Mouse (Mus musculus) midbrain, embryonic 14.5 days (tissue): ENCODE measurements around the gene Osbpl2. TPM values are rescaled to one million over a fixed set of nuclear protein-coding genes. Genes with fewer than 3 reads are reported as not detected.

Source experiments
- ATAC-seq: fragments of 200-750 bp; cut with Nextera tagmentation; 2 replicates; pipeline ENCODE4 v1.8.0; 2017; ENCODE audit warnings: moderate number of reproducible peaks, moderate library complexity; ENCODE audit not compliant: low FRiP score, low TSS enrichment
- DNase-seq: peaks from one replicate; pipeline ENCODE4 v3.0.0-alpha.2; 2015
- H3K27ac ChIP-seq: fragments of 300-500 bp; sonication (generic); replicated peaks from 2 replicates; pipeline ENCODE4 v1.5.1; 2014; ENCODE audit warnings: mild to moderate bottlenecking, low read depth, low read length, moderate library complexity
- H3K27me3 ChIP-seq: fragments of 300-500 bp; sonication (generic); 2 replicates; pipeline ENCODE4 v1.6.1; 2014; ENCODE audit warnings: low read length, control low read depth, mixed read lengths; ENCODE audit not compliant: control insufficient read depth, insufficient read depth
- H3K36me3 ChIP-seq: fragments of 300-500 bp; sonication (generic); 2 replicates; pipeline ENCODE4 v1.6.1; 2014; ENCODE audit warnings: low read length, control low read depth; ENCODE audit not compliant: control insufficient read depth, insufficient read depth
- H3K4me1 ChIP-seq: fragments of 300-500 bp; sonication (generic); 2 replicates; pipeline ENCODE4 v1.6.1; 2014; ENCODE audit warnings: mild to moderate bottlenecking, antibody characterized with exemption, low read length, control low read depth; ENCODE audit not compliant: control insufficient read depth, insufficient read depth
- H3K4me2 ChIP-seq: fragments of 300-500 bp; sonication (generic); 2 replicates; pipeline ENCODE4 v1.6.1; 2014; ENCODE audit warnings: mild to moderate bottlenecking, low read length, moderate library complexity
- H3K4me3 ChIP-seq: fragments of 300-500 bp; sonication (generic); replicated peaks from 2 replicates; pipeline ENCODE4 v1.5.1; 2014; ENCODE audit warnings: low read depth, low read length
- H3K9ac ChIP-seq: fragments of 300-500 bp; sonication (generic); replicated peaks from 2 replicates; pipeline ENCODE4 v1.6.1; 2014; ENCODE audit warnings: mild to moderate bottlenecking, low read length, moderate library complexity
- H3K9me3 ChIP-seq: fragments of 300-500 bp; sonication (generic); 2 replicates; pipeline ENCODE4 v1.6.1; 2016; ENCODE audit warnings: low read length, control low read depth, mixed read lengths; ENCODE audit not compliant: control insufficient read depth
- WGBS: fragments of 180-500 bp; shearing (Covaris S2); extraction: QIAGEN DNeasy Blood & Tissue Kit; methylation state at CpG from one replicate; pipeline ENCODE4 v1.1.7; 2014; 5-methylcytosine and 5-hydroxymethylcytosine counted together
- microRNA-seq: library from miRNA; unstranded; fragments of <30 nt; microRNA quantifications from one replicate; pipeline ENCODE4, GENCODE M21; 2016
- polyA plus RNA-seq: library from polyadenylated mRNA; unstranded; fragments of >200 nt; fragmentation: Nextera tagmentation; extraction: Ambion mirVana; gene quantifications from 2 replicates; pipeline ENCODE4 v1.2.1, GENCODE M21; 2014

Osbpl2 gene
- polyA plus RNA-seq, 1 experiment from 2014 or later: 76.6 TPM

GRCm38 (mm10) chr2:180205956-180206280 lies 86.8 kb downstream of the Osbpl2 start:
- Histone ChIP-seq H3K4me3 (no peak overlapping the region), H3K27me3 (no peaks in the 10 kb centered on the region), H3K9me3 (no peaks in the 10 kb centered on the region), H3K27ac (peak overlapping the region; percentile 55; the same call in 1 of the 2 replicates), H3K4me1 (0 out of 2 replicates have a peak, but pooled peaks cover 9% of the 10 kb centered on the region), H3K4me2 (no peak overlapping the region), H3K36me3 (no peaks in the 10 kb centered on the region), H3K9ac (no peak overlapping the region)
- DNase-seq (no peak), ATAC-seq (0 out of 2 replicates have a peak, but pooled peaks have one; percentile 19)
- 85% methylated on average over 2 of the region's 2 CpGs for WGBS

- Histone ChIP-seq H3K27me3 (no peaks in the 10 kb centered on the region), H3K4me3 (no peak overlapping the region), H3K36me3 (no peaks in the 10 kb centered on the region), H3K4me2 (no peak overlapping the region), H3K9ac (no peak overlapping the region), H3K27ac (no peak overlapping the region), H3K9me3 (no peaks in the 10 kb centered on the region), H3K4me1 (0 out of 2 replicates have a peak, but pooled peaks cover 9% of the 10 kb centered on the region)
- DNase-seq: peak; percentile 43
- no peak for ATAC-seq
- 69% methylated on average over 7 of the region's 7 CpGs for WGBS
Observed at GRCm38 (mm10) chr2:180207840-180208239, 88.7 kb downstream of the Osbpl2 start.

GRCm38 (mm10) chr2:180208976-180209375 lies 89.9 kb downstream of the Osbpl2 start:
- 78% methylated on average over 1 of the region's 1 CpGs for WGBS

GRCm38 (mm10) chr2:180212255-180212654 lies 93.1 kb downstream of the Osbpl2 start:
- 92% methylated on average over 3 of the region's 3 CpGs for WGBS
- Histone ChIP-seq H3K9me3 (no peaks in the 10 kb centered on the region), H3K27ac (no peak overlapping the region), H3K9ac (no peak overlapping the region), H3K4me1 (no peaks in the 10 kb centered on the region), H3K4me3 (no peak overlapping the region), H3K27me3 (no peaks in the 10 kb centered on the region), H3K4me2 (no peak overlapping the region), H3K36me3 (no peaks in the 10 kb centered on the region)
- DNase-seq (no peak), ATAC-seq (no peak)

More at GRCm38 (mm10) chr2:180208976-180209375, 89.9 kb downstream of the Osbpl2 start:
- Histone ChIP-seq H3K9me3 (no peaks in the 10 kb centered on the region), H3K27me3 (no peaks in the 10 kb centered on the region), H3K9ac (no peak overlapping the region), H3K4me2 (no peak overlapping the region), H3K27ac (no peak overlapping the region), H3K36me3 (no peaks in the 10 kb centered on the region), H3K4me1 (0 out of 2 replicates have a peak, but pooled peaks cover 9% of the 10 kb centered on the region), H3K4me3 (no peak overlapping the region)
- DNase-seq: no peak
- no peak for ATAC-seq

Small RNAs within 50 kb of the gene (microRNA-seq; reads per million reads assigned to microRNA genes)
- gene Mir7005: not detected

Other genes with a start within 250 kb of the Osbpl2 start
- 5.4 and 5.9 TPM in 2 replicates for gene Taf4, start 142.7 kb upstream of the Osbpl2 start, polyA plus RNA-seq
- gene Lsm14b, start 94.3 kb upstream of the Osbpl2 start, polyA plus RNA-seq: 21.2 and 35.9 TPM in 2 replicates
- 579 and 610 TPM in 2 replicates for gene Psma7, start 76.9 kb upstream of the Osbpl2 start, polyA plus RNA-seq
- gene Ss18l1, start 76.8 kb upstream of the Osbpl2 start, polyA plus RNA-seq: 61.4 and 62.7 TPM in 2 replicates
- 32.2 and 35.4 TPM in 2 replicates for gene Mtg2, start 48.7 kb upstream of the Osbpl2 start, polyA plus RNA-seq
- gene Hrh3, start 14.8 kb upstream of the Osbpl2 start, polyA plus RNA-seq: 2.7 and 3.8 TPM in 2 replicates
- gene Adrm1, start 52.2 kb downstream of the Osbpl2 start, polyA plus RNA-seq: 158 and 179 TPM in 2 replicates
- 1.2 and 1.8 TPM in 2 replicates for gene Lama5, start 106.6 kb downstream of the Osbpl2 start, polyA plus RNA-seq
- 409 and 512 TPM in 2 replicates for gene Rps21, start 138.1 kb downstream of the Osbpl2 start, polyA plus RNA-seq
- gene Cables2, start 154.2 kb downstream of the Osbpl2 start, polyA plus RNA-seq: 32.0 and 37.5 TPM in 2 replicates
- not detected in 2 replicates for gene Rbbp8nl, start 170.6 kb downstream of the Osbpl2 start, polyA plus RNA-seq
- gene Gata5, start 215.4 kb downstream of the Osbpl2 start, polyA plus RNA-seq: not detected in 2 replicates